Mouse (Mus musculus): ENCODE results near the gene Vav1. TPM values are rescaled to one million over a fixed set of nuclear protein-coding genes. Genes with fewer than 3 reads are reported as not detected.
"Not testable (repeated sequence)": the region's sequence is repeated elsewhere in the genome, so short reads cannot be mapped to it uniquely, and the experiment has no call there.

Vav1 gene
- total RNA-seq, 2 experiments from 2014 or later: 2.9 to 4.3 TPM

DNA sequence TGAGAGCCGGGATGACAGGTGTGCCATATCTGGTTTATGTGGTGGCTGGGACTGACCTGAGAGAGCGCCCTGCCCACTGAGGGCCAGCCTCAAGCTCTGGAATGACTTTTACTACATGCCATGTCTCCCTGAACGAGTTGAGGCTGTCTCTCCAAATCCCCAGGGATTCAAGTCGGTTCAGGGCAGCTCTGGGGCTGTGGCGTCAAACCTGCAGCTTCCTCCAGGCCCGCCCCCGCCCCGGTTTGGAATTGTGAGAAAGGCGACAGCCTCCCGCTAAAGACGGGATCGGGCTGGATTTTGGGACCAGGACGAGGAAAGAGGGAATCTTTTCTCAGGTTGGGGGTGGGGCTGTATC, 2.9 kb upstream of the Vav1 start:
- no peak for DNase-seq (ENCODE audit: low spot score in 2 of 2)

DNA sequence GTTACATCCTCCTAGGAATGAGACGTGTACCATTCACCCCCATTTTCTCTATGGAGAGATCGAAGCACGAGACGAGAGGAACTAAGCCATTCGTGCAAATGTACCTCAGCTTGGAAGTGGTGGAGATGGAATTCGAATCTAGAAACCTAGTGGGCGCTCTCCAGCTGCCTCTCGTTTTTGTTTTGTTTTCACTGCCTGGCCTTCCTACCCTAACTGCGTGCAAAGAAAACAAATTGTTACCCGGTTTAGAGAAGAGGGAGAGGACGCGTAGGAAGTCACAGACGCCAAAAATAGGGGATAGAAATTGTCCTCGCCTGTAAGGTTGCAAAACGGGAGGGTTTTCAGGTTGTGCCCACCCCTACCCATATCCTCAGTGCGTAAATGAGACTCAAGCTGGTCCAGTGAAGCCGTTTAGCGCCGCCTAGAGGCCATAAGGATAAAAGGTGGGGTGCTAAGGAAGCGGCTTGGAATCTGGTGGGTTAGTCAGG, 2.2 kb upstream of the Vav1 start:
- intact Hi-C loops (cut with DNase I): loop anchor here (1.0 to 5.0 kb wide), 3 partner anchors 28 to 57 kb away; partner anchors contain the start of gene Gpr108
- peak; percentile 81 to 83 for DNase-seq (ENCODE audit: low spot score in 2 of 2)

More for the DNA sequence above, 2.9 kb upstream of the Vav1 start:
- intact Hi-C loops (cut with DNase I): loop anchor here (5.0 kb wide), 1 partner anchor 56 kb away; no protein-coding TSS in a partner anchor

DNA sequence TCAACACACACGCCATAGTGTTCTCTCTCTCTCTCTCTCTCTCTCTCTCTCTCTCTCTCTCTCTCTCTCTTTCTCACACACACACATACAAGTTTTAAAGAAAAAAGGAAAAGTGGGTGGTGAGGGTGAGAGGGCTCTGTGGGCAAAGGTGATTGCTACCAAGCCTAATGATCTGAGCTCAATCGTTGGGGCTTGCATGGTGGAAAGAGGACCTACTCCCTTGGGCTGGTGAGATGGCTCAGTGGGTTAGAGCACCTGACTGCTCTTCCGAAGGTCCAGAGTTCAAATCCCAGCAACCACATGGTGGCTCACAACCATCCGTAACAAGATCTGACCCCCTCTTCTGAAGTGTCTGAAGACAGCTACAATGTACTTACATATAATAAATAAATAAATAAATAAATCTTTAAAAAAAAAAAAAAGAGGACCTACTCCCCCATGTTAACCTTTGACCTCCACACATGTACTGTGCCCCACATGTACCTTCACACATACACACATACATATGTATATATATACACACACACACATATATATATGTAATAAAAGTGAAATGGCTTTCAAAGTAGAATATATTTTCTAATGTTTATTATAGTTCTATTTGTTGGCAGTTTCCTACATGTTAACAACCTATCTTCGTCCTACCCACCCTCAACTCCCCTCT, 1.2 kb upstream of the Vav1 start:
- intact Hi-C loops (cut with DNase I): loop anchor here (1.0 to 5.0 kb wide), 3 partner anchors 29 to 58 kb away; partner anchors contain the start of gene Gpr108

DNA sequence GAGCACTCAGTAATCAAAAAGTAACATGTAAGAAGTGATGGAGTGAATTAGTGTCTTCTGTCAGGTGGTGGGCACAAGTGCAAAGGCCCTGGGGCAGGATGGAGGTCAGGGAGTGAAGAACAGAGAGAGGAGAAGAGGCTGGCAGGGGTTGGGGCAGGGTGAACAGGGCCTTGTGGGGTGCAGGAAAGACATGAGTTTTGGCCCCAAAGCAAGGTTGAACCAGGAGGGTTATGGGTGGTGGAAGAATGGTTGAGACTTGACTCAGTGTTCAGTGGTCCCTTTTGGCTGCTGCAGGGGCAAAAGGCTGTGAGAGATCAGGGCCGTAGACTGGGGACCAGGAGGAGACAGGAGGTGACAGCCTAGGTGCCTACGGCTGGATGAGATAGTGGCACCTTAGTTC, 363 bp upstream of the Vav1 start:
- intact Hi-C loops (cut with DNase I): loop anchor here (5.0 kb wide), 1 partner anchor 54 kb away; no protein-coding TSS in a partner anchor
- no peak for DNase-seq (ENCODE audit: low spot score in 2 of 2)

More for the DNA sequence above, 1.2 kb upstream of the Vav1 start:
- DNase-seq (ENCODE audit: low spot score in 2 of 2): not testable (repeated sequence)

DNA sequence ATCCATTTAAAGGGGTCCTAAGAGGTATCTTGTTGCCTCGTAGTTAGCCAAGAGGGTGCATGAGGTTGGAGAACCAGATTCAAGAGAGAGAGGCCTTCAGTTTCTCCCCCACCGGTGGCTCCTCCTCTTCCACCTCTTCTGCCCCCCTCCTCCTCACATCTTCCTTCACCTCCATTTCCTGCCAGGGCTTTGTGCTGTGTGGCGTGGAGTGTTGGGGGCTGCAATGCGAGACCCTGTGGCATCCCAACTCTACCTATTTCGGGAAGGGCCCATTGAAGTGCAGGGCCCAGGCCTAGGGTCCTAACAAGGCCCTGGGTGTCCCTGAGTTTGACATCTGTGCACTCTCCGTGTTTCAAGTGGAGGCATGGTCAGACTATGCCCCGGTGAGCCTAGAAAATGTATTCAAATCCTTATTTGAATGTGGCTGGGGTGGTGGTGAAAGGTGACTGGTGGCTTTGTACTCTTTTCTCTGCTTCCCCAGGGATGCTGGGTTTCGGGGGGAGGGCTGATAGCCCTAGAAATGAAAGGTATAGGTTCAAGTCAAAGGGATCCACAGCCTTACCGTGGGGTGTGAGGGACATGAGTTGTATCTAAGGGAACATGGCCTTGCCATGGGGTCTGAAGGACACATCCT, 808 bp downstream of the Vav1 start:
- DNase-seq (ENCODE audit: low spot score in 2 of 2): no peak
- intact Hi-C loops (cut with DNase I): loop anchor here (5.0 kb wide), 1 partner anchor 53 kb away; no protein-coding TSS in a partner anchor

DNA sequence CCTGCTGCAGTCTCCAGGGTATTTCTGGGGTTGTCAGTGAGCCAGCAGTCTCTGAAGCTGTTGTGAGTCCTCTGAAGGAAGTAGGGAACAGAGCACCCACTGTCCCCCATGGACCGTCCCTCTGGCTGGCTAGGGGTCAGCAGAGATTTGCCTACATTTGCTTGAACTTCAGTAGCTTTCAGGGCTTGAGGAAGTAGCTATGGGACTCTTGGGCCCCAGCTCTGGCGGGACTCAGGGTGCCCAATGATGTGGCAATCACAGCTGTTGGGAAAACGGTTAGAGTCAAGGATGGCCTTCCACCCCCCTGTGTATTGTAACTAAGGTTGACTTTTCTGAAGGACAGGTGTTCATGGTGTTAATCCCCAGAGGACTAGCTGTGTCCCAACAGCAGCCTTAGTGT, 1.5 kb downstream of the Vav1 start:
- peak in 1 of 2 experiments; percentile 23 for DNase-seq (ENCODE audit: low spot score in 2 of 2)
- intact Hi-C loops (cut with DNase I): no loop called here

DNA sequence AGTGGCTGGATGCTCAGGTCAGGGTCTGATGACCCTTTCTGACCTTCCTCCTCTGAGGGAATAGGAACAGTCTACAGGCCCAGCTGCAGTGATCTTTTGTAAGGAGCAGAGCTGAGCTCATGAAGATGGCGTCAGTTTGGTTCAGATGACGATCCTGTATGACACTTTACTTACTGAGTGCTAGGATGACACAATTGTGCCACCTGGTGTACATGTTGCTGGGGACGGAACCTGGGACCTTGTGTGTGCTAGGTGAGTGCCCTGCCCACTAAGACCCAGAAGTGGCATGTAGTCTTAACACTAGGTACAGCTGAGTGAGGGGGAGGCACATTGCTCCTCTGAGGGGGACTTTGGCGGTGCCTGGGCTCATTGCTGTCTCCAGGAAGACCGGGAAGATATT, 5.0 kb downstream of the Vav1 start:
- no peak for DNase-seq (ENCODE audit: low spot score in 2 of 2)
- intact Hi-C loops (cut with DNase I): no loop called here

DNA sequence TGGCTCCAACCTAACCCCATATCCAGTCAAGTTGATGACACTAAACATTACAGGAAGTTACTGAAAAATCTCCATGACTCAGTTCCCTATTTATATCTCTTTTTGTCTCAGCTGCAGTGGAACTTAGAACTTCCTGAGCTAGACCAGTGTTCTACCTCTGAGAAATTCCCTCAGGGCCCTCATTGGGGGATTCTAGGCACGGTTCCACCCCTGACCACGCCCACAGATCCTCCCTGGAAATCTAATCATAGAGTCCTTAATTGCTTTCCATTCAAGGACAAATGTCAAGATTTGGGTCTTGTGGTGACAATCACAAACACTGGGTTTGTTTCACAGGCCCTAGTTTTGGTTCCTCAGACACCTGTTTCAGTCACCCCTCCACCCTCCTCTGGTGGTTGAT, 6.2 kb downstream of the Vav1 start:
- intact Hi-C loops (cut with DNase I): no loop called here
- DNase-seq (ENCODE audit: low spot score in 2 of 2): no peak

DNA sequence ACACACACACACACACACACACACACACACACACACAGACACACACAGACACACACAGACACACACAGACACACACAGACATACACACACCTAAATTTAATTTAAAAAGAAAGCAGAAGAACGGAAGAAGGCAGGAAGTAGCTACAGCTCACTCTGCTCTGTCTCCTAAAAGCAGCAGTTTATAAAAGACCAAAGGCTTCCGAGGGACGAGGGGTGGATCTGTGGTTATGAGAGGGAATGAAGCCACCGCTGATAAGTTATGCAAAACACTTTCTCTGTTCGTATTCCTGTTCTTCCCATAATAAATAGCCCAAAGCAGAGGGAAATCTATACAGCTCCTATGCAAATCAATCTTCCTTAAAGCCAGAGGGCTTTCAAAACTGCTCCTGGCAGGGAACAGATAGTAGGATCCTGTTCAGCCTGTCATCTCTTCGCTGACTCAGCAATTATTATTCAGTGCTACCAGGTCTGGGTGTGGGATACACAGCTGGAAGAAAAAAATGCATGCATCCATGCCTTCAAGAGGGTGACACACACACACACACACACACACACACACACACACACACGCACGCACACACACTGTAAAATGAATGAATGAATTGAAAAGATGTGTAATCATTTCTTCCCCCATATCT, 7.9 kb downstream of the Vav1 start:
- no peak for DNase-seq (ENCODE audit: low spot score in 2 of 2)
- intact Hi-C loops (cut with DNase I): no loop called here

DNA sequence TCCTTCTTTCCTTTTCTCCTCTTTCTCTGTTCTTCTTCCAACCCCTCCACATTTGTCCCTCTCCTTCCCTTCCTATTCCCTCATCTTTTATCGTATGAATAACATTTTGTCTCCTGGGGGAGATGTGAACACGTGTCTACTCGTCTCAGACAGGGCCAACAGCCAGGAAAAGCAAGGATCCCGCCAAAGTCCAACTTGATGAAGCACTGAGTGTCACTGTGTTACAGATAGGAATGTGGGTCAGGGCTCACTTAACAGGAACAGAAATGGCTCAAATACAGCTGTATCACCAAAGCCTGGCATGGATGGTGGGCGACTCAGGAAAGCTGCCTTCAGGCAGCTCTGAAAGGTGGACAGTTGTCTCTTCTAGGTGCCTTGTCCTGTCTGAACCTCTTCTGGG, 10.4 kb downstream of the Vav1 start:
- no peak for DNase-seq (ENCODE audit: low spot score in 2 of 2)
- intact Hi-C loops (cut with DNase I): no loop called here

DNA sequence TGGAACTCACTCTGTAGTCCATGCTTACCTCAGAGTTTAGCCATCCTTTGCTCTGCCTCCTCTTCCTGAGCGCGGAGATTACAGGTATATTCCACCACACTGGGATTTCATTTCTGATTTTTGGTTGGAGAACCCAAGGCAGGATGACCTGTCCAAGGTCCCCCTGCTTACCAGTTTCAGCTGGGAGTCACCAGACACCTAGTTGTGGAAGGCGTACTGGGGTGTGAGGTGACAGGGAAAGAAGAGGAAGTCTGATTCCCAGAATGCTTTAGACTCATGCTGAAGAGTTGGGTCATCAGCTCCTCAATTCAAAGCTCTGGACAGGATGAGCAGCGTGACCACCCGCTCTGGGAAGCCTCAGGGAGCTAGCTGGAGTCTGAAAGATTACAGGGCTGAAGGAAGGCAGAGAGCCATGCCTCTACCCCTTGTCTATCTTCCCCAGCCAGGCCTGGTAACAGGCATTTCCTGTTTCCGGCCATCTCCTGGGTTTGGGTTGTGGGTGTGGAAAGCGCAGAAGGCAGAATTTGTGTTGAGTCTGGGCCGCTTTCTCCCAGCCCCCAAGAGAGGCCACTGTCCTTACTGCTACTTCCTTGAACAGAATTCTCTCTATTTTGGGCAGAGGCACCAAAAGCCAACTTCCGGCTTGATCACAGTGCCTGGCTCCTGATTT, 11.2 kb downstream of the Vav1 start:
- DNase-seq (ENCODE audit: low spot score in 2 of 2): peak in 1 of 2 experiments; percentile 40
- intact Hi-C loops (cut with DNase I): no loop called here

DNA sequence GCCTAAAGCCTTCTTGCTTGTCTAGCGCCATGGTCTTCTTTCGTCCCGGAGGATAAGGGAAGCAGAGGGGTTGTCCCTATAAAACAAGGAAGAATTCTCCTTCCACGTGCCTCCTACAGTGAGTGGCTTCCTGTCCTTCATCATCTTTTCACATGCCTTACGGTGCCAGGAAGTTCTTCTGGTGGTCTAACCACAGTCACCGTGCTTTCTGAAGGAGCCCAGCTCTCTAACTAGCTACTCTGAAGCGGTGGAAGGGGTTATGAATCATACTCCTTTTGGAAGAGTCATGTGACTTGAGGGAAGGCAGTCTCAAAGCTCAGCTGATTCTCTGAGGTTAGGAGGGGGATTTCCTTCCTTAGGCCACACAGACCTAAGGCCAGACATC, 11.8 kb downstream of the Vav1 start:
- DNase-seq (ENCODE audit: low spot score in 2 of 2): no peak
- intact Hi-C loops (cut with DNase I): no loop called here

DNA sequence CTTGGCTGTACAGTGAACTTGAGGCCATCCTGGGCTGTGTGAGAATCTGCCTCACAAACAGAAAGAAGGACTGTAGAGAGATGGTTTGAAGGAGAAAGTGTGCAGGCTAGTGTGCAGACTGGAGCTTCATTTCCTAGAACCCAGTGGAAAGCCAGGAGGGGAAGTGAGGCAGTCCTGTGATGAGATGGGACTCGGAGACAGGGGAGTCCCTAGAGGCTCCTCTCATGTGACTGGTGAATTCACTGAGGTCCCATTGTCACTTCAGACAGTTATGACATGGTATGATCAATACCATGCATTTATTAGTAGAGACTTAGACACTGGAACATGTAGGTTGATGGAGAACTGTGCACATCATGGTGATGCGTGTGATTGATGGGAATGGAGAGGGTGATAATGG, 13.4 kb downstream of the Vav1 start:
- intact Hi-C loops (cut with DNase I): no loop called here
- no peak for DNase-seq (ENCODE audit: low spot score in 2 of 2)

DNA sequence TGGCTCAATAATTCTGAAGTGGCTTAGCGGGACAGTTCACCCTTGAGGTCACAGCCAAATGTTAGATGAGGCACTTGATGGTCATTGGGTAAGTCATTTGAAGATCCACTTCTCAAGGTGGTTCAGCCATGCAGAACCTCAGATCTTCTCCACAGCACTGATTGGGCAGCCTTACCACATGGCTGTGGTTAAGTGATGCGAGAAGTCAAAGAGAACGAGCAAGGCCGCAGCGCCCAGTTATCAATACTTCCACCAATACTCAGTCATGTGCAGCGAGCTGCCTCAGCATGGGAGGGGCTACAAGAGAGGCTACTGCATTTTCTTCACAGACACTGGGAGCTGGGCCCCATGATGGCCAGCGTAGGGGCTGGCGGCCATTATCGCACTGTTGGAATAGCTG, 14.1 kb downstream of the Vav1 start:
- DNase-seq (ENCODE audit: low spot score in 2 of 2): no peak
- intact Hi-C loops (cut with DNase I): no loop called here

DNA sequence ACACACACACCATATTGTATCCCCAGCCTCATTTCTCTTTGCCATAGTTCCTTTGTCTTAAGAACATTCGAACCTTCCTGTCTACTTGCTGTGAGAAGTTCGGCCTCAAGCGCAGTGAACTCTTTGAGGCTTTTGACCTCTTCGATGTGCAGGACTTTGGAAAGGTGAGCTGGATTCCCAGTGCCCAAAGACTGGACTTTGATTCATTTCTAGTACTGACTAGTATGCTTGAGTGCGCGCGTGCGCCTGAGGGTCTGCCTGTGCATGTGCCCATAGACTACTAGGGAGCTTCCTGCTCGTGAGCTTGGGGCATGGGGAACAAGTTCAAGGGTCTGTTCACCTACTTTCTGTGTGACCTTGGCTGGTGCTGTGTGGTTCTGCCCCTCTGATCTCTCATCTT, 17.0 kb downstream of the Vav1 start:
- intact Hi-C loops (cut with DNase I): no loop called here
- DNase-seq (ENCODE audit: low spot score in 2 of 2): no peak

DNA sequence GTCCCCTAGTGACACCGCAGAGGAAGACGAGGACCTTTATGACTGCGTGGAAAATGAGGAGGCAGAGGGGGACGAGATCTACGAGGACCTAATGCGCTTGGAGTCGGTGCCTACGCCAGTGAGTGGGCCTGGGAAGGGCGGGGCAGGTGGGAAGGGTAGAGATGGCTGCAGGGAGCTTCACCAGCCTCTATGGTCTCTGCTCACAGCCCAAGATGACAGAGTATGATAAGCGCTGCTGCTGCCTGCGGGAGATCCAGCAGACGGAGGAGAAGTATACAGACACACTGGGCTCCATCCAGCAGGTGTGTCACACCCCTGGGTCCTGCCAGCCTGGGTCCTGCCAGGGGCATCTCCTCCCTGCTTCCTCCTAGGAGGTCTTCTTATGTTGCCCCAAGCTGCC, 18.1 kb downstream of the Vav1 start:
- no peak for DNase-seq (ENCODE audit: low spot score in 2 of 2)
- intact Hi-C loops (cut with DNase I): no loop called here

DNA sequence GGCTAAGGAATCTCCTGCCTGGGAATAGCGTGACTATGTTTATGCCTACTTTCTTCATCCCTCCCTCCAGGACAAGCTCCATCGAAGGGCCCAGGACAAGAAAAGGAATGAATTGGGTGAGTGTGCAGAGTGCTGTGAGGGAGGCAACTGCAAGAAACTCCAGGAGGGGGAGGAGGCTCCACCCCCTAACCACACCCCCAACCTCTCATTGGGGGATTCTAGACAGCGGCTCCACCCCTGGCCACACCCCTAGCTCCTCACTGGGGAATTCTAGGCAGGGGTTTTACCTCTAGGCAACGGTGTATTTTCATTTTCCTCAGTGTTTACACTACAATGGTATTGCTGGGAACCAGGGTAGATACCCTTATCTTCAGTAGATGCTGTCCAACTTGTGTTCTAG, 26.7 kb downstream of the Vav1 start:
- DNase-seq (ENCODE audit: low spot score in 2 of 2): no peak
- intact Hi-C loops (cut with DNase I): no loop called here

DNA sequence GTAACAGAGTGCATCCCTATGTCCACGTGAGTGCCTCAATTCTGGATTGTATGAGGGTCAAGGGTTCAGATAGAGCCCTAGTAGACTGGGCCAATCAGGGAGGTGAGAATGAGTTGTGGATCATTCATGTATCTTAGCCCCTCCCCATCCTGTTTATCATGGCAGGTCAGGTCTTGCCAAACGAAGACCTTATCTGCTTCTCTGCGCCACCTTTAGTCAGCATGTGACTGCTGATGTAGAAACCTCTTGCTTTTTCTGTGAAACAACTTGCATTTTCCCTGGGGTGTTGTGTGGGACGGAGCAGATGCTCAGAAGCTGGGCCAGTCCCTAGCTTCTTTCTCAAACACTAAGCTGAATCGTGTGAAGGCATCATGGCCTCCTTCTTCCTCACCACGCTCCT, 28.2 kb downstream of the Vav1 start:
- peak in 1 of 2 experiments; percentile 54 for DNase-seq (ENCODE audit: low spot score in 2 of 2)
- intact Hi-C loops (cut with DNase I): no loop called here

DNA sequence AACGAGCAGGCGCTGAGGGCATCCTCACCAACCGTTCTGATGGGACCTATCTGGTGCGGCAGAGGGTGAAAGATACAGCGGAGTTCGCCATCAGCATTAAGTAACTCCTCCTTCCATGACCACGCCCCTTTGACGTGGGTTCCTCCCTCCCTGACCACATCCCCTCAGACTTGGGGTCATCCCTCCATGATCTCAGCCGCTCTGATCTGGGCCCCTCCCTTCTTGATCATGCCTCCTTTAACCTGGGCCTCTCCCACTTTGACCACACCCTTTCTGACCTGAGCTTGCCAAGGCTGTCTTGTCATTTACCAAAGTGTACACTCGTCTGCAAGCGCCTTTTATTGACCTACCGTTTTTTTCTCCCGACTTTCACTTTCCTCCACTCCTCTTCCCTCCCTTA, 32.9 kb downstream of the Vav1 start:
- intact Hi-C loops (cut with DNase I): no loop called here
- no peak for DNase-seq (ENCODE audit: low spot score in 2 of 2)

DNA sequence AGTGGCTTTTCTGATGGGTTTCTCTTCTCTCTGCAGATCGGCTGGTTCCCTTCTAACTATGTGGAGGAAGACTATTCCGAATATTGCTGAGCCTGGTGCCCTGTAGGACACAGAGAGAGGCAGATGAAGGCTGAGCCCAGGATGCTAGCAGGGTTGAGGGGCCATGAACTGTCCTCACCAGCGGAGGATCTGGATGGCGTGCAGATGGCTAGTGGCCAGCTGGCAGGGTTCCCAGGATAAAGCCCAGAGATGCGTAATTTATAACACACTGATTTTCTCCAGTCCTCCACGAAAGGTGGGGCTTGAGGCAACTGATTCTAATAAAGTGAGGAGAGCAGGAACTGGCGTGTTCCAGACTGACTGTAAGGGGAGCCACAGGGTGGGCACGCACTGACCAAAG, 48.7 kb downstream of the Vav1 start:
- no peak for DNase-seq (ENCODE audit: low spot score in 2 of 2)
- intact Hi-C loops (cut with DNase I): no loop called here
